Mouse (Mus musculus) myocyte (in vitro differentiated cells): ENCODE results near the gene Hspbp1. TPM values are rescaled to one million over a fixed set of nuclear protein-coding genes. Genes with fewer than 3 reads are reported as not detected.

Experiments used
- H3K27me3 ChIP-seq: one replicate; pipeline ENCODE4 v1.6.1; 2011; ENCODE audit not compliant: control insufficient read depth, insufficient read depth, insufficient read length
- H3K36me3 ChIP-seq: one replicate; pipeline ENCODE4 v1.6.1; 2011; ENCODE audit not compliant: control insufficient read depth, insufficient read depth
- H3K4me2 ChIP-seq: one replicate; pipeline ENCODE4 v1.6.1; 2011; ENCODE audit warnings: low read depth, control low read depth
- H3K4me3 ChIP-seq: one replicate; pipeline ENCODE4 v1.5.1; 2011; ENCODE audit warnings: mild to moderate bottlenecking, control low read depth, moderate library complexity
- H3K79me2 ChIP-seq: one replicate; pipeline ENCODE4 v1.6.1; 2011; ENCODE audit not compliant: control insufficient read depth, insufficient read depth
- H3ac ChIP-seq: one replicate; pipeline ENCODE4 v1.6.1; 2011; ENCODE audit not compliant: control insufficient read depth, insufficient read length
- CEBPB ChIP-seq: IDR thresholded peaks from 2 replicates; pipeline ENCODE4 v1.6.1; 2011; ENCODE audit warnings: mild to moderate bottlenecking, moderate library complexity; ENCODE audit not compliant: poor library complexity, insufficient read depth, severe bottlenecking
- E2F4 ChIP-seq: IDR thresholded peaks from one replicate; pipeline ENCODE4 v1.6.1; 2011; ENCODE audit warnings: mild to moderate bottlenecking, control low read depth, moderate library complexity; ENCODE audit not compliant: insufficient read depth
- MAX ChIP-seq: IDR thresholded peaks from one replicate; pipeline ENCODE4 v1.6.1; 2011; ENCODE audit warnings: low read depth, mild to moderate bottlenecking, control low read depth
- MYOD1 ChIP-seq, 3 experiments: IDR thresholded peaks; one replicate each; pipeline ENCODE4 v1.6.1; 2011; ENCODE audit warnings: control low read depth in 2 of 3, low read depth in 2 of 3, mild to moderate bottlenecking in 2 of 3, moderate library complexity in 1 of 3; ENCODE audit not compliant: insufficient read length in 2 of 3, control insufficient read depth in 1 of 3
- MYOG ChIP-seq, 3 experiments: IDR thresholded peaks; one replicate each; pipeline ENCODE4 v1.6.1; 2011; ENCODE audit warnings: control low read depth in 2 of 3, low read depth in 2 of 3, mild to moderate bottlenecking in 2 of 3; ENCODE audit not compliant: insufficient read length in 2 of 3, control insufficient read depth in 1 of 3, insufficient read depth in 1 of 3
- POLR2A ChIP-seq: IDR thresholded peaks from one replicate; pipeline ENCODE4 v1.6.1; 2011; ENCODE audit warnings: low read depth, mild to moderate bottlenecking, control low read depth, moderate library complexity; ENCODE audit not compliant: insufficient read length
- POLR2AphosphoS2 ChIP-seq: IDR thresholded peaks from one replicate; pipeline ENCODE4 v1.6.1; 2011; ENCODE audit warnings: low read depth, control low read depth; ENCODE audit not compliant: insufficient read length
- REST ChIP-seq: IDR thresholded peaks from one replicate; pipeline ENCODE4 v1.6.1; 2011; ENCODE audit warnings: mild to moderate bottlenecking, control low read depth, moderate library complexity; ENCODE audit not compliant: insufficient read depth, insufficient read length
- SRF ChIP-seq: IDR thresholded peaks from one replicate; pipeline ENCODE4 v1.6.1; 2011; ENCODE audit warnings: low read depth; ENCODE audit not compliant: control insufficient read depth, insufficient read length
- TCF12 ChIP-seq: IDR thresholded peaks from one replicate; pipeline ENCODE4 v1.6.1; 2011; ENCODE audit warnings: mild to moderate bottlenecking, control low read depth; ENCODE audit not compliant: poor library complexity, insufficient read depth, severe bottlenecking
- TCF3 ChIP-seq: IDR thresholded peaks from one replicate; pipeline ENCODE4 v1.6.1; 2011; ENCODE audit warnings: low read depth, control low read depth; ENCODE audit not compliant: insufficient read length
- USF1 ChIP-seq: IDR thresholded peaks from one replicate; pipeline ENCODE4 v1.6.1; 2011; ENCODE audit warnings: low read depth, mild to moderate bottlenecking, control low read depth, moderate library complexity
- polyA plus RNA-seq: library from polyadenylated mRNA; unstranded; fragments of >200 nt; fragmentation: generic; extraction: Trizol; gene quantifications from one replicate; pipeline ENCODE4 v1.2.1, GENCODE M21; 2012; ENCODE audit warnings: missing spikeins

Hspbp1 gene
- polyA plus RNA-seq, 1 experiment: 67.5 TPM

DNA sequence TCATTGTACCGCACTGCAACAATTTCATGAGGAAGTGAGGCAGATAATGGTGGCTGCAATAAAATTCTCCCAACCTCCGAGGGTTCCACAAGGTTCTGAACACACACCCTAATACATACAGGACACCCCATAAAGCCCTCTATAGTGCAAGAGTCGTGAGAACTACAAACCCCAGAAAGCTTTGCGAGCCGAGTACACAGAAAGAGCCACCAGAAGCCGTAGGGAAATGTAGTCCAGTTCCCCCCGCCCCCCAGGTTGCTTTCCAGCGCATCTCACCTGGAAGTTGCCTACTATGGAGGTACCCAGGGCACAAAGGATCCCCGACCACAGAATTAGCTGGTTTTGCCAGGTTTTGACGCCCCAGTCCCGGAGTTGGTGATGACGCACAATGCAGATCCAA is 38.6 kb upstream of the Hspbp1 start:
- TF ChIP-seq MYOG (IDR thresholded peaks at IDR 0.05; ENCODE audit: control insufficient read depth in 1 of 3, insufficient read depth in 1 of 3, insufficient read length in 2 of 3, low read depth in 2 of 3) (no peak), REST (no peak)
- no peaks in the 10 kb centered on the region for H3K79me2 ChIP-seq
- no peak overlapping the region for H3ac ChIP-seq
- H3K27me3 ChIP-seq: no peaks in the 10 kb centered on the region
- H3K4me3 ChIP-seq: no peak overlapping the region
- H3K4me2 ChIP-seq: no peak overlapping the region
- no peaks in the 10 kb centered on the region for H3K36me3 ChIP-seq

DNA sequence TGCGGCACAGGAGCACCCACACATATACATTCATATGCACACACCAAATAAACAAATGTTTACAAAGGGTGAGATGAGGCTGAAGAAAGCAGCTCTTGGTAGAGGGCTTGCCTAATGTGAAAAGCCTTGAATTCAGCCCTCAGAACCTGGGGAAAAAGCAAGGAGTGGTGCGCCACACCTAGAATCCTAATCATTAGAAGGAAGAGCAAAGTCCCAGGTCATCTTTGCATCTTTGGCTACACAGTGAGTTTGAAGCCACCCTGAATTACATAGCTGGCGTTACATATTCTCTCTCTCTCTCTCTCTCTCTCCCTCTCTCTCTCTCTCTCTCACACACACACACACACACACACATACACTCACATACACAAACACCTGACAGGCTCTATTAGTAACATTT is 34.4 kb upstream of the Hspbp1 start:
- H3K4me2 ChIP-seq: no peak overlapping the region
- H3K4me3 ChIP-seq: no peak overlapping the region
- TF ChIP-seq POLR2A: no peak
- no peak for TF ChIP-seq MYOG (IDR thresholded peaks at IDR 0.05; ENCODE audit: control insufficient read depth in 1 of 3, insufficient read depth in 1 of 3, insufficient read length in 2 of 3, low read depth in 2 of 3)
- no peak for TF ChIP-seq POLR2AphosphoS2
- TF ChIP-seq E2F4: no peak
- no peak for TF ChIP-seq SRF
- TF ChIP-seq REST: no peak
- no peak for TF ChIP-seq CEBPB
- no peak overlapping the region for H3ac ChIP-seq
- no peaks in the 10 kb centered on the region for H3K79me2 ChIP-seq
- H3K27me3 ChIP-seq: no peaks in the 10 kb centered on the region
- no peaks in the 10 kb centered on the region for H3K36me3 ChIP-seq

DNA sequence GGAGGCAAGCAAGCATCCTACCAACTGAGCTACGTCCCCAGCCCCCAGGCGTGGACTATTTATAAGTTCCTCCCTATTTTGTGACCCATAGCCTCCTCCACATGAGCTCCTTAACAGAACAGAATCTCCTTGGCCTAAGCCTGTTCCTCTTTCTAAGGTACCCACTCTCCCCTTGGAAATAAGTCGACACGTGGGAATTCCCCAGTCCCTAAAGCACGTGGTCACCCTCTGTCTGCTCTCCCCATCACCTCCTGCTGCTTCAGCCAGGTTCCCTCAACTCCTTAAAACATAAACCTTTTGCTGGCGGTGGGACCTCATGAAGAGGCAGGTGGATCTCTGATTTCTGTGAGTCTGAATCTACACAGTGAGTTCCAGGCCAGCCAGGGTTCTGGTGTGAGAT is 32.1 kb upstream of the Hspbp1 start:
- H3K4me3 ChIP-seq: no peak overlapping the region
- no peaks in the 10 kb centered on the region for H3K79me2 ChIP-seq
- H3K4me2 ChIP-seq: no peak overlapping the region
- no peaks in the 10 kb centered on the region for H3K36me3 ChIP-seq
- H3ac ChIP-seq: no peak overlapping the region
- TF ChIP-seq MAX: no peak
- TF ChIP-seq USF1: no peak
- TF ChIP-seq POLR2A: no peak
- no peak for TF ChIP-seq POLR2AphosphoS2
- TF ChIP-seq TCF12: no peak
- TF ChIP-seq E2F4: no peak
- TF ChIP-seq MYOG (IDR thresholded peaks at IDR 0.05; ENCODE audit: control insufficient read depth in 1 of 3, insufficient read depth in 1 of 3, insufficient read length in 2 of 3, low read depth in 2 of 3): no peak
- TF ChIP-seq CEBPB: no peak
- TF ChIP-seq SRF: no peak
- no peaks in the 10 kb centered on the region for H3K27me3 ChIP-seq

DNA sequence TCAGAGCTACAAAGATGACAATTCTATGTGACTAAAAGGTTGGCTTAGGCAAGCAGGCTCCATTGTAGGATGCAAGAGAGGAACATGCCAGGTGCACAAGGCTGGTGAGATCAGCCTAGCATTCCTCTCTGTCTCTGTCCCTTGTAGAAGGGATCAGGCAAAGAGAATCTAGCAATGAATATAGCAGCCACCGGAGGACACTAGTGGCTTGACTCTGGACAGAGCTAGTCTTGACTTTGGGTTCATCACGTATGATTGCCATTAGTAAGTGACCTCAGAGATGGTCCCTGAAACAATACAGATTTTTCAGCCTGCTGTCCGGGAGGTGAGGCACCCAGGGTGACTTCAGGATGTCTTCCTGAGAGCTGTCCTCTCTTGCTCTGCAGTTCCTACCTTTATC is 27.7 kb upstream of the Hspbp1 start:
- H3K4me2 ChIP-seq: no peak overlapping the region
- no peaks in the 10 kb centered on the region for H3K36me3 ChIP-seq
- no peaks in the 10 kb centered on the region for H3K79me2 ChIP-seq
- H3ac ChIP-seq: no peak overlapping the region
- H3K27me3 ChIP-seq: no peaks in the 10 kb centered on the region
- no peak overlapping the region for H3K4me3 ChIP-seq
- TF ChIP-seq USF1: no peak
- TF ChIP-seq POLR2AphosphoS2: no peak
- TF ChIP-seq REST: no peak
- TF ChIP-seq POLR2A: no peak
- no peak for TF ChIP-seq MYOD1 (IDR thresholded peaks at IDR 0.05; ENCODE audit: control insufficient read depth in 1 of 3, insufficient read length in 2 of 3, low read depth in 2 of 3)
- no peak for TF ChIP-seq E2F4
- no peak for TF ChIP-seq TCF12
- TF ChIP-seq CEBPB: no peak
- no peak for TF ChIP-seq TCF3
- TF ChIP-seq SRF: no peak
- no peak for TF ChIP-seq MAX
- no peak for TF ChIP-seq MYOG (IDR thresholded peaks at IDR 0.05; ENCODE audit: control insufficient read depth in 1 of 3, insufficient read depth in 1 of 3, insufficient read length in 2 of 3, low read depth in 2 of 3)

DNA sequence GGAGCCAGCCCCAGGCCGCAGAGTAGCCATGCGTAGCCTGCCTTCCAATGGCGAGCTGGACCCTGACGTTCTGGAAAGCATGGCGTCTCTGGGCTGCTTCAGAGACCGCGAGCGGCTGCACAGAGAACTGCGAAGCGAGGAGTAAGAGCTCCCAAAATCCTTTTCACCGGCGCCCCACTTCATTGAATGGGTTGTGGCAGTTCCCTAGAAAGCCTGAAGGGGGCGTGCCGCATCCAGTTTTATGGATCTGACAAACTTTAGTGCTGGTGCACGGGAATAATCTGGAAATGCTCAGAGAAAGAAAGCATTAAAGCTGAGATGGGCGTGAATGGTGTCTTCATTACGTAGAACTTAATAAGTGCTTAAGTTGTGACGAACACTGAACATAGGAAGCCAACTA is 20.2 kb upstream of the Hspbp1 start:
- H3ac ChIP-seq: no peak overlapping the region
- no peak for TF ChIP-seq TCF12
- no peak for TF ChIP-seq TCF3
- TF ChIP-seq POLR2AphosphoS2: no peak
- TF ChIP-seq E2F4: no peak
- TF ChIP-seq MYOG (IDR thresholded peaks at IDR 0.05; ENCODE audit: control insufficient read depth in 1 of 3, insufficient read depth in 1 of 3, insufficient read length in 2 of 3, low read depth in 2 of 3): no peak
- TF ChIP-seq POLR2A: no peak
- no peak for TF ChIP-seq MAX
- no peak for TF ChIP-seq USF1
- TF ChIP-seq REST: no peak
- TF ChIP-seq MYOD1 (IDR thresholded peaks at IDR 0.05; ENCODE audit: control insufficient read depth in 1 of 3, insufficient read length in 2 of 3, low read depth in 2 of 3): no peak
- no peak for TF ChIP-seq SRF
- TF ChIP-seq CEBPB: no peak
- no peak overlapping the region for H3K4me2 ChIP-seq
- no peak overlapping the region for H3K4me3 ChIP-seq
- H3K79me2 ChIP-seq: no peaks in the 10 kb centered on the region
- no peaks in the 10 kb centered on the region for H3K36me3 ChIP-seq
- H3K27me3 ChIP-seq: no peaks in the 10 kb centered on the region
